Comparison of ENCODE assay signal across 8 mouse cellular contexts in genomic region chr9:103201561-103202260, GRCm38 (mm10). TPM values are rescaled to one million over a fixed set of nuclear protein-coding genes. Genes with fewer than 3 reads are reported as not detected.
DNase-seq lines count a peak whose midpoint lies in the region; ATAC-seq and TF ChIP-seq lines count a peak whose summit lies in the region.

Gene Srprb, minus strand, starts transcription at chr9:103202137.

- peak within 1 kb of the TSS; percentile 73 for H3K27ac ChIP-seq in bone marrow, adult 2 months (ENCODE audit: control insufficient read depth, insufficient read depth, low read depth, low read length, poor library complexity)
- peak within 1 kb of the TSS; percentile 86 for H3K27ac ChIP-seq in embryonic facial prominence, embryonic 15.5 days (replicated peaks)
- H3K27ac ChIP-seq in limb, embryonic 14.5 days (replicated peaks; ENCODE audit: low read depth, low read length), result peak within 1 kb of the TSS; percentile 78
- peak within 1 kb of the TSS; percentile 53; the same call in 1 of the 2 replicates for H3K27ac ChIP-seq in midbrain, postnatal 0 days (ENCODE audit: low read depth, low read length)

- no peaks in the 10 kb centered on the region for H3K4me1 ChIP-seq in bone marrow, adult 2 months (ENCODE audit: control insufficient read depth, insufficient read depth, low read length)
- H3K4me1 ChIP-seq in embryonic facial prominence, embryonic 15.5 days, result 0 out of 2 replicates have a peak, but pooled peaks cover 6% of the 10 kb centered on the region
- H3K4me1 ChIP-seq in limb, embryonic 14.5 days (ENCODE audit: control insufficient read depth, insufficient read depth, low read length), result peaks cover 4% of the 10 kb centered on the region; the same call in 1 of the 2 replicates
- H3K4me1 ChIP-seq in midbrain, postnatal 0 days (ENCODE audit: insufficient read depth, low read length), result no peaks in the 10 kb centered on the region

- peak within 1 kb of the TSS; percentile 56 for H3K4me2 ChIP-seq in embryonic facial prominence, embryonic 15.5 days (replicated peaks)
- H3K4me2 ChIP-seq in limb, embryonic 14.5 days (replicated peaks; ENCODE audit: low read depth, low read length, severe bottlenecking), result peak within 1 kb of the TSS; percentile 65
- H3K4me2 ChIP-seq in midbrain, postnatal 0 days (ENCODE audit: low read depth, low read length, poor library complexity, severe bottlenecking), result peak within 1 kb of the TSS; percentile 63

- DNase-seq in 416B (ENCODE audit: low read depth), result peak; percentile 90
- peak; percentile 94 for DNase-seq in heart, adult 8-10 months (ENCODE audit: low spot score)
- DNase-seq in kidney, adult 9 months, result peak; percentile 93
- DNase-seq in limb, embryonic 14.5 days (ENCODE audit: low spot score), result peak; percentile 95
- peak; percentile 96 for DNase-seq in midbrain, postnatal 0 days (ENCODE audit: low spot score)
- peak; percentile 85 to 92 for DNase-seq in spleen, postnatal 14 days (ENCODE audit: low spot score in 2 of 2)

- H3K4me3 ChIP-seq in bone marrow, adult 2 months (replicated peaks; ENCODE audit: control insufficient read depth, low read depth, low read length), result peak within 1 kb of the TSS; percentile 100
- peak within 1 kb of the TSS; percentile 82 for H3K4me3 ChIP-seq in embryonic facial prominence, embryonic 15.5 days (replicated peaks)
- H3K4me3 ChIP-seq in limb, embryonic 14.5 days (replicated peaks; ENCODE audit: low read length), result peak within 1 kb of the TSS; percentile 50
- H3K4me3 ChIP-seq in midbrain, postnatal 0 days (ENCODE audit: low read depth, low read length), result peak within 1 kb of the TSS; percentile 51

- peak; percentile 96 for ATAC-seq in embryonic facial prominence, embryonic 15.5 days (ENCODE audit: insufficient number of reproducible peaks, low FRiP score, low TSS enrichment, low read depth)
- ATAC-seq in limb, embryonic 14.5 days (ENCODE audit: low FRiP score, low read depth), result peak; percentile 97
- ATAC-seq in midbrain, postnatal 0 days (ENCODE audit: low FRiP score), result peak; percentile 97

- H3K9me3 ChIP-seq in embryonic facial prominence, embryonic 15.5 days (replicated peaks), result no peaks in the 10 kb centered on the region
- no peaks in the 10 kb centered on the region for H3K9me3 ChIP-seq in limb, embryonic 14.5 days (ENCODE audit: control insufficient read depth, low read length)
- H3K9me3 ChIP-seq in midbrain, postnatal 0 days (ENCODE audit: low read length), result no peaks in the 10 kb centered on the region

- peak within 1 kb of the TSS; percentile 68 for H3K9ac ChIP-seq in embryonic facial prominence, embryonic 15.5 days
- H3K9ac ChIP-seq in limb, embryonic 14.5 days (ENCODE audit: low read depth, low read length, severe bottlenecking), result peak within 1 kb of the TSS; percentile 67
- peak within 1 kb of the TSS; percentile 44 for H3K9ac ChIP-seq in midbrain, postnatal 0 days (replicated peaks; ENCODE audit: low read length, poor library complexity, severe bottlenecking)

- no peaks in the 10 kb centered on the region for H3K27me3 ChIP-seq in embryonic facial prominence, embryonic 15.5 days
- no peaks in the 10 kb centered on the region for H3K27me3 ChIP-seq in limb, embryonic 14.5 days (ENCODE audit: control insufficient read depth, insufficient read depth, low read length)
- no peaks in the 10 kb centered on the region for H3K27me3 ChIP-seq in midbrain, postnatal 0 days (ENCODE audit: insufficient read depth, low read length)

- under 1% methylated on average over 45 of the region's 45 CpGs for WGBS in bone marrow, adult 2 months
- WGBS in embryonic facial prominence, embryonic 15.5 days, result under 1% methylated on average over 45 of the region's 45 CpGs
- under 1% methylated on average over 45 of the region's 45 CpGs for WGBS in limb, embryonic 14.5 days
- under 1% methylated on average over 45 of the region's 45 CpGs for WGBS in midbrain, postnatal 0 days

- TF ChIP-seq CTCF in bone marrow, adult 2 months (IDR thresholded peaks at IDR 0.05; ENCODE audit: control insufficient read depth, insufficient read depth, low read length), result no peak
- TF ChIP-seq CTCF in midbrain, postnatal 0 days (IDR thresholded peaks at IDR 0.05), result no peak

- TF ChIP-seq POLR2A in bone marrow, adult 2 months (IDR thresholded peaks at IDR 0.05; ENCODE audit: borderline replicate concordance, control insufficient read depth, low read depth, low read length), result peak; percentile 52; the same call in 1 of the 2 replicates
- peak; percentile 86; the same call in 1 of the 2 replicates for TF ChIP-seq POLR2A in limb, embryonic 14.5 days (IDR thresholded peaks at IDR 0.05; ENCODE audit: borderline replicate concordance, extremely low read depth, insufficient read depth, insufficient read length)

- peaks cover 21% of the 10 kb centered on the region for H3K36me3 ChIP-seq in embryonic facial prominence, embryonic 15.5 days
- peaks cover 23% of the 10 kb centered on the region for H3K36me3 ChIP-seq in limb, embryonic 14.5 days (ENCODE audit: control insufficient read depth, insufficient read depth, low read length)
- peaks cover 10% of the 10 kb centered on the region; the same call in 1 of the 2 replicates for H3K36me3 ChIP-seq in midbrain, postnatal 0 days (ENCODE audit: insufficient read depth, low read length)

RNA-seq across cellular contexts. Expression of gene Srprb, which starts in this region (rescaled TPM):
- polyA plus RNA-seq in bone marrow, adult 2 months (2011; ENCODE audit: insufficient read depth, insufficient read length, low replicate concordance, missing spikeins), result 5.3 and 5.5 TPM in 2 replicates
- polyA plus RNA-seq in embryonic facial prominence, embryonic 15.5 days (2015; fragmentation: Nextera tagmentation; extraction: Ambion mirVana), result 65.9 and 66.2 TPM in 2 replicates
- total RNA-seq in heart, adult 8-10 months (2022), result 10 to 100 TPM; 18.1 to 21.5 (median 19.1) TPM
- polyA plus RNA-seq in limb, embryonic 14.5 days (2012; rRNA removed), result 73.0 and 91.0 TPM in 2 replicates
- 66.6 and 67.4 TPM in 2 replicates for polyA plus RNA-seq in limb, embryonic 14.5 days (2014; fragmentation: Nextera tagmentation; extraction: Ambion mirVana)
- total RNA-seq in midbrain, postnatal 0 days (2014; rRNA removed), result 50.7 and 52.5 TPM in 2 replicates
- polyA plus RNA-seq in midbrain, postnatal 0 days (2015; fragmentation: Nextera tagmentation; extraction: Ambion mirVana), result 44.5 and 49.7 TPM in 2 replicates

Comparison
In these comparisons a context has a peak if more than half of its experiments do, and no peak if none do; other contexts are left out.
1. Peak in every context shown above with its lines: DNase-seq, ATAC-seq, H3K4me3 ChIP-seq and H3K27ac ChIP-seq.
2. H3K4me3 ChIP-seq: peak in every context shown above with its lines; median percentile 100 in bone marrow, adult 2 months; 82 in embryonic facial prominence, embryonic 15.5 days; 51 in midbrain, postnatal 0 days; 50 in limb, embryonic 14.5 days.